Mouse (Mus musculus) liver, postnatal 0 days (tissue): ENCODE measurements around the gene Hrh2.
A peak's percentile ranks its signal among the peaks of the same experiment; 100 is the strongest.

ENCODE experiments used
- CTCF ChIP-seq: sonication (generic); IDR thresholded peaks from 2 replicates; pipeline ENCODE4 v1.5.1; 2016; ENCODE audit warnings: antibody characterized with exemption, low read depth
- EP300 ChIP-seq: IDR thresholded peaks from 2 replicates; pipeline ENCODE4 v1.6.1; 2016; ENCODE audit warnings: antibody characterized with exemption, low read depth, mild to moderate bottlenecking

DNA sequence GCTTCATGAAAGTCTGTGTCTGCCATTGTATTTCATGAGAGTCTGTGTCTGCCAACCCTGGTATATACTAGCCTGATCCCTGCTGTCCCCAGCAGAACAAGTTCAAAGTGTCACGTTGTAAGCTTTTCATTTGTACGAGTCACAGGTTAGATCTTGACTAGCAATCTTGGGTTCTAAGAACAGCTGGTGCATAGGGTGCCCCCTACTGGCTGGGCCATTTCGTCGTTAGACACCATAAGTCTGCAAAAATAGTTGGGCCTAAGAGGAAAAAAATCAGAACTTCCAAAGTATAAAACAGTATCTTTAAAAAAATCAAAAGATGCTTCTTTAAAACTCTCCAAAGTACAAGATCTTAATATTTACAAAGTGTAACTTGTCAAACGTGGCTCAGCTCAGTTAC, 50.5 kb downstream of the Hrh2 start:
- TF ChIP-seq CTCF (peak; percentile 62), EP300 (no peak)
